Mouse (Mus musculus): ENCODE results near the gene Arih2. TPM values are rescaled to one million over a fixed set of nuclear protein-coding genes. Genes with fewer than 3 reads are reported as not detected.
A peak's percentile ranks its signal among the peaks of the same experiment; 100 is the strongest.

Arih2 gene
- polyA plus RNA-seq, 1 experiment from 2014 or later: 44.6 TPM

GRCm38 (mm10) chr9:108559169-108559568, 90.0 kb downstream of the Arih2 start:
- Histone ChIP-seq H3K4me3 (ENCODE audit: low read length) (no peak overlapping the region), H3K27ac (ENCODE audit: low read depth, low read length) (no peak overlapping the region), H3K4me2 (ENCODE audit: low read length) (no peak overlapping the region), H3K36me3 (ENCODE audit: control insufficient read depth, insufficient read depth, low read length) (peaks cover 41% of the 10 kb centered on the region), H3K27me3 (replicated peaks; ENCODE audit: control insufficient read depth, insufficient read depth, low read length) (no peaks in the 10 kb centered on the region), H3K9me3 (ENCODE audit: control insufficient read depth, low read length) (no peaks in the 10 kb centered on the region), H3K4me1 (ENCODE audit: control insufficient read depth, insufficient read depth, low read depth, low read length) (peaks cover 13% of the 10 kb centered on the region), H3K9ac (ENCODE audit: low read depth, low read length) (no peak overlapping the region)
- 92% methylated on average over 4 of the region's 4 CpGs for WGBS
- ATAC-seq: no peak

MicroRNAs encoded within 50 kb of the gene (microRNA counts, 519-probe panel; counts per million panel counts)
- 2,483 counts per million, percentile 65 among the panel's probes with 10 or more counts for microRNA mmu-miR-191
- microRNA mmu-miR-425: 2,477 counts per million, percentile 64 among the panel's probes with 10 or more counts

Small RNAs within 50 kb of the gene (microRNA-seq; reads per million reads assigned to microRNA genes)
- gene Gm24083: not detected
- gene Gm26298: not detected
- not detected for gene Mir191
- gene Mir425: 901 reads per million, percentile 76 among the genes with 10 or more reads in this experiment

Other genes with a start within 250 kb of the Arih2 start
- gene Ccdc36, start 220.9 kb downstream of the Arih2 start, polyA plus RNA-seq (2015; fragmentation: Nextera tagmentation; extraction: Ambion mirVana): 1.6 and 1.7 TPM in 2 replicates
- not detected in 2 replicates for gene BC048562, start 212.9 kb downstream of the Arih2 start, polyA plus RNA-seq (2015; fragmentation: Nextera tagmentation; extraction: Ambion mirVana)
- 57.6 and 68.3 TPM in 2 replicates for gene Ccdc71, start 188.9 kb downstream of the Arih2 start, polyA plus RNA-seq (2015; fragmentation: Nextera tagmentation; extraction: Ambion mirVana)
- 54.8 and 68.6 TPM in 2 replicates for gene Klhdc8b, start 187.8 kb downstream of the Arih2 start, polyA plus RNA-seq (2015; fragmentation: Nextera tagmentation; extraction: Ambion mirVana)
- gene Lamb2, start 169.7 kb downstream of the Arih2 start, polyA plus RNA-seq (2015; fragmentation: Nextera tagmentation; extraction: Ambion mirVana): 17.1 and 26.5 TPM in 2 replicates
- 56.3 and 71.4 TPM in 2 replicates for gene Usp19, start 158.8 kb downstream of the Arih2 start, polyA plus RNA-seq (2015; fragmentation: Nextera tagmentation; extraction: Ambion mirVana)
- gene Qars, start 141.7 kb downstream of the Arih2 start, polyA plus RNA-seq (2015; fragmentation: Nextera tagmentation; extraction: Ambion mirVana): 62.3 and 64.6 TPM in 2 replicates
- 106 and 126 TPM in 2 replicates for gene Qrich1, start 132.6 kb downstream of the Arih2 start, polyA plus RNA-seq (2015; fragmentation: Nextera tagmentation; extraction: Ambion mirVana)
- gene Impdh2, start 89.1 kb downstream of the Arih2 start, polyA plus RNA-seq (2015; fragmentation: Nextera tagmentation; extraction: Ambion mirVana): 101 and 110 TPM in 2 replicates
- gene Ndufaf3, start 82.0 kb downstream of the Arih2 start, polyA plus RNA-seq (2015; fragmentation: Nextera tagmentation; extraction: Ambion mirVana): 71.8 and 78.2 TPM in 2 replicates
- 328 and 331 TPM in 2 replicates for gene Dalrd3, start 79.5 kb downstream of the Arih2 start, polyA plus RNA-seq (2015; fragmentation: Nextera tagmentation; extraction: Ambion mirVana)
- gene Wdr6, start 70.6 kb downstream of the Arih2 start, polyA plus RNA-seq (2015; fragmentation: Nextera tagmentation; extraction: Ambion mirVana): 326 and 352 TPM in 2 replicates
- gene P4htm, start 51.7 kb downstream of the Arih2 start, polyA plus RNA-seq (2015; fragmentation: Nextera tagmentation; extraction: Ambion mirVana): 40.1 and 40.2 TPM in 2 replicates
- gene Slc25a20, start 12.7 kb upstream of the Arih2 start, polyA plus RNA-seq (2015; fragmentation: Nextera tagmentation; extraction: Ambion mirVana): 48.7 and 51.3 TPM in 2 replicates
- gene Prkar2a, start 39.9 kb upstream of the Arih2 start, polyA plus RNA-seq (2015; fragmentation: Nextera tagmentation; extraction: Ambion mirVana): 36.8 and 52.8 TPM in 2 replicates
- 178 and 185 TPM in 2 replicates for gene Ip6k2, start 134.4 kb upstream of the Arih2 start, polyA plus RNA-seq (2015; fragmentation: Nextera tagmentation; extraction: Ambion mirVana)
- 32.2 and 35.1 TPM in 2 replicates for gene Nckipsd, start 159.0 kb upstream of the Arih2 start, polyA plus RNA-seq (2015; fragmentation: Nextera tagmentation; extraction: Ambion mirVana)
- gene Celsr3, start 176.9 kb upstream of the Arih2 start, polyA plus RNA-seq (2015; fragmentation: Nextera tagmentation; extraction: Ambion mirVana): 11.6 and 12.8 TPM in 2 replicates
- gene Slc26a6, start 203.9 kb upstream of the Arih2 start, polyA plus RNA-seq (2015; fragmentation: Nextera tagmentation; extraction: Ambion mirVana): 21.9 and 22.2 TPM in 2 replicates